Mouse (Mus musculus): ENCODE data around the gene Gucy2e. TPM values are rescaled to one million over a fixed set of nuclear protein-coding genes. Genes with fewer than 3 reads are reported as not detected.

The Gucy2e gene
- not detected for polyA plus RNA-seq (2014; fragmentation: Illumina TruSeq; extraction: RNeasy Lipid Tissue Mini Kit (QIAGEN cat#74804); ENCODE audit: low replicate concordance)

GRCm38 (mm10) chr11:69236926-69237260, at the start of gene Gucy2e:
Gucy2e (minus strand) TSS chr11:69237036.

GRCm38 (mm10) chr11:69197743-69198142, 39.1 kb downstream of the Gucy2e start, which contains the start of gene Alox8:
Alox8 (minus strand) TSS chr11:69197843.

Other genes with a start within 250 kb of the Gucy2e start
- gene Pfas, start 228.6 kb downstream of the Gucy2e start, polyA plus RNA-seq (2014; fragmentation: Illumina TruSeq; extraction: RNeasy Lipid Tissue Mini Kit (QIAGEN cat#74804); ENCODE audit: low replicate concordance): 4.7 TPM
- gene Ctc1, start 221.1 kb downstream of the Gucy2e start, polyA plus RNA-seq (2014; fragmentation: Illumina TruSeq; extraction: RNeasy Lipid Tissue Mini Kit (QIAGEN cat#74804); ENCODE audit: low replicate concordance): 1.7 TPM
- gene Aurkb, start 191.4 kb downstream of the Gucy2e start, polyA plus RNA-seq (2014; fragmentation: Illumina TruSeq; extraction: RNeasy Lipid Tissue Mini Kit (QIAGEN cat#74804); ENCODE audit: low replicate concordance): 6.3 TPM
- gene Borcs6, start 177.3 kb downstream of the Gucy2e start, polyA plus RNA-seq (2014; fragmentation: Illumina TruSeq; extraction: RNeasy Lipid Tissue Mini Kit (QIAGEN cat#74804); ENCODE audit: low replicate concordance): 2.3 TPM
- 1.7 TPM for gene Tmem107, start 166.2 kb downstream of the Gucy2e start, polyA plus RNA-seq (2014; fragmentation: Illumina TruSeq; extraction: RNeasy Lipid Tissue Mini Kit (QIAGEN cat#74804); ENCODE audit: low replicate concordance)
- 53.2 TPM for gene Vamp2, start 148.5 kb downstream of the Gucy2e start, polyA plus RNA-seq (2014; fragmentation: Illumina TruSeq; extraction: RNeasy Lipid Tissue Mini Kit (QIAGEN cat#74804); ENCODE audit: low replicate concordance)
- not detected for gene Per1, start 141.8 kb downstream of the Gucy2e start, polyA plus RNA-seq (2014; fragmentation: Illumina TruSeq; extraction: RNeasy Lipid Tissue Mini Kit (QIAGEN cat#74804); ENCODE audit: low replicate concordance)
- not detected for gene Hes7, start 116.6 kb downstream of the Gucy2e start, polyA plus RNA-seq (2014; fragmentation: Illumina TruSeq; extraction: RNeasy Lipid Tissue Mini Kit (QIAGEN cat#74804); ENCODE audit: low replicate concordance)
- not detected for gene 9130213A22Rik, start 114.4 kb downstream of the Gucy2e start, polyA plus RNA-seq (2014; fragmentation: Illumina TruSeq; extraction: RNeasy Lipid Tissue Mini Kit (QIAGEN cat#74804); ENCODE audit: low replicate concordance)
- gene Aloxe3, start 111.1 kb downstream of the Gucy2e start, polyA plus RNA-seq (2014; fragmentation: Illumina TruSeq; extraction: RNeasy Lipid Tissue Mini Kit (QIAGEN cat#74804); ENCODE audit: low replicate concordance): not detected
- gene Alox12b, start 80.0 kb downstream of the Gucy2e start, polyA plus RNA-seq (2014; fragmentation: Illumina TruSeq; extraction: RNeasy Lipid Tissue Mini Kit (QIAGEN cat#74804); ENCODE audit: low replicate concordance): not detected
- gene Alox8, start 39.2 kb downstream of the Gucy2e start, polyA plus RNA-seq (2014; fragmentation: Illumina TruSeq; extraction: RNeasy Lipid Tissue Mini Kit (QIAGEN cat#74804); ENCODE audit: low replicate concordance): not detected
- 3.5 TPM for gene Cntrob, start 86.7 kb upstream of the Gucy2e start, polyA plus RNA-seq (2014; fragmentation: Illumina TruSeq; extraction: RNeasy Lipid Tissue Mini Kit (QIAGEN cat#74804); ENCODE audit: low replicate concordance)
- gene Trappc1, start 86.9 kb upstream of the Gucy2e start, polyA plus RNA-seq (2014; fragmentation: Illumina TruSeq; extraction: RNeasy Lipid Tissue Mini Kit (QIAGEN cat#74804); ENCODE audit: low replicate concordance): 24.4 TPM
- gene Kcnab3, start 89.2 kb upstream of the Gucy2e start, polyA plus RNA-seq (2014; fragmentation: Illumina TruSeq; extraction: RNeasy Lipid Tissue Mini Kit (QIAGEN cat#74804); ENCODE audit: low replicate concordance): 0.37 TPM
- gene Rnf227, start 103.4 kb upstream of the Gucy2e start, polyA plus RNA-seq (2014; fragmentation: Illumina TruSeq; extraction: RNeasy Lipid Tissue Mini Kit (QIAGEN cat#74804); ENCODE audit: low replicate concordance): 2.2 TPM
- gene Chd3, start 132.4 kb upstream of the Gucy2e start, polyA plus RNA-seq (2014; fragmentation: Illumina TruSeq; extraction: RNeasy Lipid Tissue Mini Kit (QIAGEN cat#74804); ENCODE audit: low replicate concordance): 24.6 TPM
- 3.7 TPM for gene Naa38, start 158.5 kb upstream of the Gucy2e start, polyA plus RNA-seq (2014; fragmentation: Illumina TruSeq; extraction: RNeasy Lipid Tissue Mini Kit (QIAGEN cat#74804); ENCODE audit: low replicate concordance)
- gene Cyb5d1, start 158.6 kb upstream of the Gucy2e start, polyA plus RNA-seq (2014; fragmentation: Illumina TruSeq; extraction: RNeasy Lipid Tissue Mini Kit (QIAGEN cat#74804); ENCODE audit: low replicate concordance): 22.1 TPM
- gene Tmem88, start 161.2 kb upstream of the Gucy2e start, polyA plus RNA-seq (2014; fragmentation: Illumina TruSeq; extraction: RNeasy Lipid Tissue Mini Kit (QIAGEN cat#74804); ENCODE audit: low replicate concordance): 0.45 TPM
- gene Kdm6b, start 176.6 kb upstream of the Gucy2e start, polyA plus RNA-seq (2014; fragmentation: Illumina TruSeq; extraction: RNeasy Lipid Tissue Mini Kit (QIAGEN cat#74804); ENCODE audit: low replicate concordance): 4.5 TPM